Mouse (Mus musculus) CH12.LX (cell line): ENCODE measurements around the gene Ccnjl.

Source experiments
- CTCF ChIP-seq, 2 experiments: IDR thresholded peaks in 1 of 2; conservative IDR thresholded peaks in 1 of 2; 2 replicates each; pipeline ENCODE4 v1.5.1; 2011 to 2012; ENCODE audit warnings: low read depth in 2 of 2, low read length in 2 of 2, improper control_type of control experiment in 1 of 2, inconsistent platforms in 1 of 2, mild to moderate bottlenecking in 1 of 2, moderate library complexity in 1 of 2
- EP300 ChIP-seq: IDR thresholded peaks from 2 replicates; pipeline ENCODE4 v1.6.1; 2011; ENCODE audit warnings: low read length, improper control_type of control experiment
- ETS1 ChIP-seq: conservative IDR thresholded peaks from 2 replicates; pipeline ENCODE4 v1.6.1; 2012; ENCODE audit warnings: low read depth, mild to moderate bottlenecking, inconsistent platforms, low read length, improper control_type of control experiment, moderate library complexity
- MEF2A ChIP-seq: IDR thresholded peaks from 2 replicates; pipeline ENCODE4 v1.6.1; 2014; ENCODE audit warnings: low read depth, mild to moderate bottlenecking, inconsistent platforms, low read length, improper control_type of control experiment, borderline replicate concordance
- POLR2A ChIP-seq: IDR thresholded peaks from 2 replicates; pipeline ENCODE4 v1.6.1; 2011; ENCODE audit warnings: low read depth, mild to moderate bottlenecking, improper control_type of control experiment, low read length
- ZMIZ1 ChIP-seq: IDR thresholded peaks from 2 replicates; pipeline ENCODE4 v1.6.1; 2012; ENCODE audit warnings: low read depth, mild to moderate bottlenecking, inconsistent platforms, low read length, improper control_type of control experiment

GRCm38 (mm10) chr11:43543711-43544466 is 15.3 kb downstream of the Ccnjl start:
- TF ChIP-seq POLR2A (no peak), ZMIZ1 (no peak), EP300 (no peak), ETS1 (no peak), CTCF (conservative IDR thresholded peaks at IDR 0.05 in 1 of 2, IDR thresholded peaks at IDR 0.05 in 1 of 2; ENCODE audit: low read depth in 2 of 2, low read length in 2 of 2) (no peak), MEF2A (no peak)
